Mouse (Mus musculus) bone marrow macrophage, adult 2 months (primary cell): Measurements from ENCODE around the gene Pcx.

ENCODE experiments used
- CTCF ChIP-seq: IDR thresholded peaks from 2 replicates; pipeline ENCODE4 v1.5.1; 2012; ENCODE audit warnings: low read depth, mild to moderate bottlenecking, low read length, moderate library complexity
- POLR2A ChIP-seq: IDR thresholded peaks from 2 replicates; pipeline ENCODE4 v1.6.1; 2012; ENCODE audit warnings: mild to moderate bottlenecking, low read depth, low read length, borderline replicate concordance

DNA sequence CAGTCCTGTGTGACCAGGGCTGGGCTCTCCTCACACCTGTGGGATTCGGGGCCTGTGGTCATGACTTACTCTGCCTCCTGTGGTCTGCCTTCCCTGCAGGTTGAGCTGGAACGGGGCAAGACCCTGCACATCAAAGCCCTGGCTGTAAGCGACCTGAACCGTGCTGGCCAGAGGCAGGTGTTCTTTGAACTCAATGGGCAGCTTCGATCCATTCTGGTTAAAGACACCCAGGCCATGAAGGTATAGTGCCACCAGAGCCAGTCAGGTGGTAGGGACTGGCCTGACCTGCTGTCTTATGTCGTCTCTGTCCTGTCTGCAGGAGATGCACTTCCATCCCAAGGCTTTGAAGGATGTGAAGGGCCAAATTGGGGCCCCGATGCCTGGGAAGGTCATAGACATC is 110.4 kb downstream of the Pcx start:
- TF ChIP-seq CTCF (no peak), POLR2A (no peak)
